Comparison of ENCODE assay signal across 7 mouse cellular contexts in the genomic region with DNA sequence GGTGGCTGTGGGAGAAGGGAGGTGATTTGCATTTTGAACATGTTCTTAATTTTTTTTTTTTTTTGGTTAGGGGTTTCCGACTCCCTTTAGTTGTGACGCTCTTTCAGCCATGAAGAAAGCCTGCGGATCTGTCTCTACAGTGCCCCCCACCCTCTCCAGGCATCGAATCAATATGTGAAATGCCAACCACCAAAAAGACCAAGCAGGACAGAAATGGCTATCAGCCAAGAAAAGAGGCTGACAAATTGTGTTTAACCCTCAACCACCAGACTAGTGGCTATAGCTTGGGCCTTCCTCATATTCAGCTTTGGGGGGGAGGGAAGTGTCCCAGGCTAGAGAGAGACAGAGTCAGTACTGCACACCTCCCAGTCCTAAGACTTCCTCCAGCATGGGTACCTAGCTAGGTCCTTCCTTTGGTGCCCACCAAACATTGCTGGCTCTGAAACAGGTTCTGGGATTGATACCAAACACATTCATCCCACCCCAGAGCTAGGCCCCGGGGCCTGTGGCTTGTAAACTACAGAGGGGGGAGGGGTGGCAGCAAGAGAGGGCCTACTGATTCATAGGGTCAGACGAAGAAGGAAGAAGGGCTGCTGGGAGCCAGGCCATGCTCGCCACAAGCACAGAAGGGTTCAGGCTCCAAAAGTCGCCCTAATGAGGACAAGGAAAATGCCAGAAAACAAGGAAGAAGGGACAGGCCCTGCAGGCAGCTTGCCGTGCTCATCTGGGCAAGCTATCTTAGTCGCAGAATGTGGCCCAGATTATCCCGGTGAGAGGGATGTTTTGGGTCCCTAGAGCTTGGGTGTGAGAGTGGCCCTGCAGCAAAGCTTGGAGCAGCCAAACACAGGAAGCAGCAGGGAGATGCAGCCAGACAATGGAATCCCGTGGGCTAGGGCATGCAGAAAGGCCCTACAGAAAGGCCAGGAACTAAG. TPM values are rescaled to one million over a fixed set of nuclear protein-coding genes. Genes with fewer than 3 reads are reported as not detected.
DNase-seq lines count a peak whose midpoint lies in the region; ATAC-seq lines count a peak whose summit lies in the region.

No protein-coding gene starts in this region.

- H3K36me3 ChIP-seq in embryonic facial prominence, embryonic 13.5 days: peaks cover 13% of the 10 kb centered on the region; the same call in 1 of the 2 replicates
- peaks cover 67% of the 10 kb centered on the region for H3K36me3 ChIP-seq in liver, embryonic 12.5 days
- H3K36me3 ChIP-seq in stomach, embryonic 14.5 days (ENCODE audit: control insufficient read depth, insufficient read depth, low read length): peaks cover 7% of the 10 kb centered on the region

- no peaks in the 10 kb centered on the region for H3K9me3 ChIP-seq in embryonic facial prominence, embryonic 13.5 days
- H3K9me3 ChIP-seq in liver, embryonic 12.5 days (replicated peaks): no peaks in the 10 kb centered on the region
- H3K9me3 ChIP-seq in stomach, embryonic 14.5 days (ENCODE audit: control insufficient read depth, low read depth, low read length): no peaks in the 10 kb centered on the region

- H3K4me2 ChIP-seq in embryonic facial prominence, embryonic 13.5 days: peak overlapping the region; percentile 44
- peak overlapping the region; percentile 45 for H3K4me2 ChIP-seq in liver, embryonic 12.5 days
- peak overlapping the region; percentile 33 for H3K4me2 ChIP-seq in stomach, embryonic 14.5 days (replicated peaks; ENCODE audit: low read depth, low read length)

- H3K4me1 ChIP-seq in embryonic facial prominence, embryonic 13.5 days: peaks cover 87% of the 10 kb centered on the region
- H3K4me1 ChIP-seq in liver, embryonic 12.5 days: peaks cover 97% of the 10 kb centered on the region
- H3K4me1 ChIP-seq in stomach, embryonic 14.5 days (ENCODE audit: control insufficient read depth, insufficient read depth, low read length): peaks cover 57% of the 10 kb centered on the region

- intact Hi-C loops in heart, postnatal 10 days (cut with DNase I): loop anchor here (2.0 kb wide), 1 partner anchor 16 kb away; no protein-coding TSS in a partner anchor

- DNase-seq in urinary bladder, postnatal 14 days (ENCODE audit: low spot score): peak; percentile 51
- no peak for DNase-seq in urinary bladder, postnatal 36 days (ENCODE audit: low spot score in 2 of 2)
- peak; percentile 76 to 78 for DNase-seq in heart, postnatal 10 days
- DNase-seq in spleen, postnatal 10 days (ENCODE audit: low spot score in 2 of 2): no peak

- no peaks in the 10 kb centered on the region for H3K27me3 ChIP-seq in embryonic facial prominence, embryonic 13.5 days
- no peaks in the 10 kb centered on the region for H3K27me3 ChIP-seq in liver, embryonic 12.5 days (replicated peaks)
- no peaks in the 10 kb centered on the region for H3K27me3 ChIP-seq in stomach, embryonic 14.5 days (ENCODE audit: control insufficient read depth, insufficient read depth, low read length)

- 11% methylated on average over 12 of the region's 12 CpGs for WGBS in embryonic facial prominence, embryonic 13.5 days
- WGBS in liver, embryonic 12.5 days (ENCODE audit: insufficient replicate concordance): 25% methylated on average over 12 of the region's 12 CpGs
- 18% methylated on average over 12 of the region's 12 CpGs for WGBS in stomach, embryonic 14.5 days

- peak overlapping the region; percentile 95 for H3K27ac ChIP-seq in embryonic facial prominence, embryonic 13.5 days
- peak overlapping the region; percentile 61 for H3K27ac ChIP-seq in liver, embryonic 12.5 days
- peak overlapping the region; percentile 99 for H3K27ac ChIP-seq in stomach, embryonic 14.5 days (ENCODE audit: low read length)

- H3K4me3 ChIP-seq in embryonic facial prominence, embryonic 13.5 days: no peak overlapping the region
- H3K4me3 ChIP-seq in liver, embryonic 12.5 days: no peak overlapping the region
- no peak overlapping the region for H3K4me3 ChIP-seq in stomach, embryonic 14.5 days (ENCODE audit: low read depth, low read length)

- H3K9ac ChIP-seq in embryonic facial prominence, embryonic 13.5 days: peak overlapping the region; percentile 65
- H3K9ac ChIP-seq in liver, embryonic 12.5 days: peak overlapping the region; percentile 44
- peak overlapping the region; percentile 30; the same call in 1 of the 2 replicates for H3K9ac ChIP-seq in stomach, embryonic 14.5 days (replicated peaks; ENCODE audit: low read depth, low read length)

- no peak for ATAC-seq in embryonic facial prominence, embryonic 13.5 days (ENCODE audit: insufficient number of reproducible peaks, insufficient read depth, low FRiP score, low TSS enrichment, low read depth)
- ATAC-seq in liver, embryonic 12.5 days: no peak
- no peak for ATAC-seq in stomach, embryonic 14.5 days (ENCODE audit: insufficient number of reproducible peaks, insufficient read depth, low FRiP score, low read depth)

RNA-seq across cellular contexts. Expression of a gene that starts 40.1 kb away (rescaled TPM):
- polyA plus RNA-seq in embryonic facial prominence, embryonic 13.5 days (2015; fragmentation: Nextera tagmentation; extraction: Ambion mirVana): 61.4 and 62.3 TPM in 2 replicates
- total RNA-seq in heart, postnatal 10 days (2021): 10 to 100 TPM; 48.7 to 55.5 TPM
- 35.7 and 38.5 TPM in 2 replicates for polyA plus RNA-seq in liver, embryonic 12.5 days (2016; fragmentation: Nextera tagmentation; extraction: Ambion mirVana)
- polyA plus RNA-seq in stomach, embryonic 14.5 days (2014; fragmentation: Nextera tagmentation; extraction: Ambion mirVana): 53.1 and 57.6 TPM in 2 replicates

Comparison
In these comparisons a context has a peak if more than half of its experiments do, and no peak if none do; other contexts are left out.
1. DNase-seq: peak in urinary bladder, postnatal 14 days (single experiment) and heart, postnatal 10 days (2 of 2); none in urinary bladder, postnatal 36 days (0 of 2) and spleen, postnatal 10 days (0 of 2).
2. Peak in every context shown above with its lines, with median percentiles within 50 percentile points of each other: H3K27ac ChIP-seq, H3K4me2 ChIP-seq and H3K9ac ChIP-seq.